Mouse (Mus musculus) right cerebral cortex, adult 18-20 months (tissue): ENCODE results near the gene Washc4.
"Not testable (repeated sequence)": the region's sequence is repeated elsewhere in the genome, so short reads cannot be mapped to it uniquely, and the experiment has no call there.

Experiments
- DNase-seq: peaks from one replicate; pipeline ENCODE4 v3.0.0; 2022; ENCODE audit warnings: mixed read lengths

Washc4 gene

DNA sequence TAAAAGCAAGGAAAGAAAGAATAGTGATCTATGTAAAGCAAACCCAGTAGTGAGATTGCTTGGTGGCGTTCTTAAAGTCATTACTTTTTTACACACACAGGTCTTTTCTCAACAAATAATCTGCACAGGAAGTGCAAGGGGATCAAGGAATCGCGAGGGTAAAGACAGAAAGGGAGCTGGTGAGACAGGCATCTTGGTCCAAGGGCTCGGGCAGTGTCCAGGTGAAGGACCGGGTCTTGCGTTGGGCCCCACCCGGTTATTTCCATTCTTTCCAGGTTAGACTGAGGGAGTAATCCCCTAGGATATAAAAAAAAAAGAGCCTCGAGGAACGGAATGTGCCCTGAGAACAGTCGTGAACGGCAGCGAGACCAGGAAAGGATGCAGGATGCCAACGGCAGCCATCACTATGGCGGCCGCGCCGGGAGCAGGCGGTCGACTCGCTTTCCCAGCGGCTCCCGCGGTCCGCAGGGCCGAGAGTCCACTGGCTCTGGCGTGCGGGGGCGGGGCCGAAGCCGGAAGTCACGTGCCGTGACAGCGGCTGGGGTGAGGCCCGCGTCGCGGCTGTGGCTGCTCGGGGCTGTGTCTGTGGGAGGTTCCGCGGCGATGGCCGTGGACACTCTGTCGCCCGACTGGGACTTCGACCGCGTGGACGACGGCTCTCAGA, at the start of gene Washc4:
Gene Washc4 (plus strand): TSS at position 314 of the 664 bp plus-strand sequence.
- DNase-seq, result peak; percentile 96

- DNase-seq, result no peak
Measured at GRCm38 (mm10) chr10:83497321-83497720, 46.2 kb upstream of the Washc4 start.

- peak; percentile 3 for DNase-seq
Measured at GRCm38 (mm10) chr10:83508962-83509660, 34.4 kb upstream of the Washc4 start.

- DNase-seq, result no peak
Measured at GRCm38 (mm10) chr10:83511304-83511703, 32.2 kb upstream of the Washc4 start.

- no peak for DNase-seq
Measured at GRCm38 (mm10) chr10:83513736-83514135, 29.8 kb upstream of the Washc4 start.

GRCm38 (mm10) chr10:83520990-83521389, 22.6 kb upstream of the Washc4 start:
- no peak for DNase-seq

GRCm38 (mm10) chr10:83524238-83524637, 19.3 kb upstream of the Washc4 start:
- DNase-seq, result not testable (repeated sequence)

DNA sequence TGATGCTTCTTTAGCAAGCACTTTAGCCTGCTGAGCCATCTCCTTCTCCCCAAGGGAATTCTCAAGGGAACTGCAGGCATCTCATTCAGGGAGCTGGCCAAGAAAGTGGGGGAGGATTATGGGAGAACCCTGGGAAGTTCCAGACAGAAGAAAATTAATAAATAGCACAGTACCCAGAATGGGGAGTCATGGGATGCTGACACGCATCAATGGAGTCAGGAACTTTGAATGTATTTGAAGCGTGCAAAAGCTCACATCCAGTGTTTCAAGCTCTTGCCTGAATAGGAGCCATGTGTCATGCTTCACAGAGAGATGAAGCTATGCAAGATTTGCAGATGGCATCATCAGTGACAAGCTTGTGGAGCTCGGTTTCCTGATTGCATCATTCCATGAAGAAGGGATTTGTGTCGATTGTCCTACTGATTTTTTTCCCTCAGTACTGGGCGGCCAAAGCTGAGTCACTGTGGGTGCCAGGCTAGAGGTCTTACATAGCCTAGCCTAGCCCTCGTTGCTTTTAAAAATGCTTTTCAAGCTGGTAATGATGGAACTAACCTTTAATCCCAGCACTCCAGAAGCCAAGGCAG, 13.1 kb upstream of the Washc4 start:
- DNase-seq, result no peak

- peak; percentile 83 for DNase-seq
Measured at GRCm38 (mm10) chr10:83533258-83533909, 10.2 kb upstream of the Washc4 start.

DNA sequence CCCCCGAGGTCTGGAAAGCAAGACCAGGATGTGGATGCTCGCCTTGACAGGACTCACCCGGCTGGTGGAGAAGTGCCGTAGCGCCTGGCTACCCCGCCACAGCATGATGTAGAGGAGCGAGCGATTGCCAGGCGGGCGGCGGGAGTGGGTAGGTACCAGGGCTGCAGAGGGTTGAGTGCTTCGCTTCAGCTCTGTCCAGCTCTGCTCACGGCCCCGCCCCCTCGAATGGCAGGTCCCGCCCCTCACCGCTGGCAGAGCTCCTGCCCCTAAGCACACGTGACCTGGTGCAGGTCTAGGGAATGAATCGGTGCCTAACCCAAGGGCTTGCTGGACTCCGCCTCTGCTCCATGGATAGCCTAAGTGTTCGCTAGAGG, 9.7 kb upstream of the Washc4 start, which contains the start of gene Aldh1l2:
Gene Aldh1l2 (minus strand): TSS at position 231 of the 374 bp plus-strand sequence.
- DNase-seq, result peak; percentile 47

DNA sequence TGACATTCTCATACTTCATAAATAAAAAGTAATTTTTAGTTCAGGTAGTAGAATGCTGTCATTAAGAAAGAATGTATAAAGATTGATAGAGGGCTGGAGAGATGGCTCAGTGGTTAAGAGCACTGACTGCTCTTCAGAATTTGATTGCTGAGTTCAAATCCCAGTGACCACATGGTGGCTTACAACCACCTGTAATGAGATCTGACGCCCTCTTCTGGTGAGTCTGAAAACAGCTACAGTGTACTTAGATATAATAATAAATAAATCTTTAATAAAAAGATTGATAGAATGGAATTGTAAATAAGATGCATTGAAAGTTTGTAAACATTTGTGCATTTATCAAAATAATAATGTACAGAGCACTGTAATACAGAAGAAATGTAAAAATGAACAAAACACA, 7.1 kb upstream of the Washc4 start:
- DNase-seq, result no peak

DNA sequence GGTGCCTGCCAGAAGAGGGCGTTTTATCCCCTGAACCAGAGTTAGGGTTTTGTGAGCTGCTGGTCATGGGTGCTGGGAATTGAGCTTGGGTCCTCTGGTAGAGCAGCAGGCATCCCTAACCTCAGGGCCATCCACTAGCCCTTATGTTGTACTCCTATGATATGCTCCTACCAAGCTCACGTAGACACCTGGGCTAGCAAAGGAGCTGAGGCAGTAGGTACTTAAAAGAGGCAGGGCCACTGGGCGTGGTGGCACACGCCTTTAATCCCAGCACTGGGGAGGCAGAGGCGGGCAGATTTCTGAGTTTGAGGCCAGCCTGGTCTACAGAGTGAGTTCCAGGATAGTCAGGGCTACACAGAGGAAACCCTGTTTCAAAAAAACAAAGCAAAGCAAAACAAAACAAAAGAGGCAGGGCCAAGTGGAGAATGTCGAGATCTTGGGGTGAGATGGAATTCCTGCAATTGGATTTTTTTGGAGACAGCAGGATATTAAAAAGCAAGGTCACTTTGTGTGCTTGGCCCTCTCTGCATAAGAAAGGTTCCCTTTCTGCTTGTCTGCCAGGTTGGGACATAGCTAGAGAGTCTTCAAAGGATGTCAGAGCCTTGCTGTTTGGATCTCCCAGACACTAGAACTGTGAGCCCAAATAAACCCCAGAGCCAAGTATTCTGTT, 4.1 kb upstream of the Washc4 start:
- DNase-seq, result no peak

DNA sequence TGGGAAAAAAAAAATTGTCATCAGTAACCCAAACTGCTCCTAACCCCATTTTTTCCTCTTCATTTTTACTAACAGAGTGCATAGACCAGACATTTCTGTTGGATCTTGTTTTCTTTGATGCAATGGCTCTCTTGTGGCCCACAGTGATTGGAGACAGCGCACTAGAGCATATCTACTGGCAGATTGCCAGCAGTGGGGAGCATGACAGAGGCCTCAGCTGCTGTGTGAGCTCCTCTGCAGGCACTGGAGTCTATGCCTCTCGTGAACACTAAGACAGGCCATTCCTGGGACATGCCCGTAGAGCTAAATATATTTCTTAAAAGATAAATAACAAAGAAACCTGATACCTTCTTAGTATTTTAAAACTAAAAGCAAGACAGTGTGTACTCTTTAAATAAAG, 3.5 kb upstream of the Washc4 start:
- DNase-seq, result no peak

DNA sequence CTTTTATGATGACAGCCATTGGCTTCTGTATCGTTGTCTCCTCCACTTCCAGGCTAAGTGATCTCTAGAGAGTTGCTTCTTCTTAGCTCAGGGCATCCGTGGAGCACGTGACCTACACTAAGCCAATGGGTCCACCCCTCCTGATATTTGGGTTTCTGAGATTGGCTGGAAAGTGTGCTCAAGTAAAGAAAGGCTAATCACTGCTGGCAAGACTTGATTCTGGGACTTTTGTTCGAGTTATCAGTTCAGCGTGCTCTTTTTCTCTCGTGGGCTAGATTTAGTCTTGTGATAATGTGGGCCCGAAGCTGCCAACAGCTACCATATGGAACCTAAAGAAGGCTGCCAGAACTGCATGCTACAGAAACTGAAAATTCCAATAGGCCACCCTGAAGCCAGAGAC, 1.3 kb upstream of the Washc4 start:
- peak; percentile 46 for DNase-seq

GRCm38 (mm10) chr10:83544103-83544479, 539 bp downstream of the Washc4 start:
- no peak for DNase-seq

DNA sequence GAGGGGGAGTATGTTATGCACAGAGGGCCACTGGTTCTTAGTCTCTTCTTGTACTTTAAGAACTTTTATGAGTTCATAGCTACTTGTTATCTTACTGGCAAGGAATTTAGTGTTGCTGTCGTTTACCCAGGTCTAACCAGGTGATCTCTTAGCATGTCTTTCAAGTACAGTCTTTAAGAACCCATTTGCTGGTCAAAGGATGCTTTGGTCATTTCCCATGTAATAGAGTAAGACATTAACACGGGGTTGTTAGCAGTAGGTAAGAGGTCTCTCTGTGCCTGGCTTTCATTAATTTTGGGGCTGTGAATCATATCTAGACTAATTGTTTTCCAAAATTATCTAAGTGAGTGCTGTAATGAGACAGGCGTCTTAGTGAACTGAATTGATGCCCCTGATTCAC, 1.8 kb downstream of the Washc4 start:
- no peak for DNase-seq

DNA sequence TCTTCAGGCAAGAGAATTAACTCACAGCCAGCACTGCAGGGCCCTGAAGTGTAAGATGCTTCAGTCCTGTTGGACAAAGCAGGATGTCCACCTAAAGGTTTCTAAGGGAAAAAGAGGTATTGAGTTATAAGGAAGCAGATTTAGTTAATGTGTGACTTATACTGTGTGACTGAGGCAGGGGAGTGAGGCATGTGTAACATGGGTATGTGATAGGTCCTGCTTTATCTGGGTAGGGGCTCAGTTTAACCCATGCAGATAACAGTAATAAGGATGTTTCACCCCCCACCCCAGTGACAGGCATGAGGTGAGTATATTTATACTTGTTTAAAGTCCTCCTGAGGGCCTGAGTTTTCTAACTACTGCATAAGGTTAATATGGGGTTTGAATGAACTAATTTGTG, 19.5 kb downstream of the Washc4 start:
- DNase-seq, result no peak

DNA sequence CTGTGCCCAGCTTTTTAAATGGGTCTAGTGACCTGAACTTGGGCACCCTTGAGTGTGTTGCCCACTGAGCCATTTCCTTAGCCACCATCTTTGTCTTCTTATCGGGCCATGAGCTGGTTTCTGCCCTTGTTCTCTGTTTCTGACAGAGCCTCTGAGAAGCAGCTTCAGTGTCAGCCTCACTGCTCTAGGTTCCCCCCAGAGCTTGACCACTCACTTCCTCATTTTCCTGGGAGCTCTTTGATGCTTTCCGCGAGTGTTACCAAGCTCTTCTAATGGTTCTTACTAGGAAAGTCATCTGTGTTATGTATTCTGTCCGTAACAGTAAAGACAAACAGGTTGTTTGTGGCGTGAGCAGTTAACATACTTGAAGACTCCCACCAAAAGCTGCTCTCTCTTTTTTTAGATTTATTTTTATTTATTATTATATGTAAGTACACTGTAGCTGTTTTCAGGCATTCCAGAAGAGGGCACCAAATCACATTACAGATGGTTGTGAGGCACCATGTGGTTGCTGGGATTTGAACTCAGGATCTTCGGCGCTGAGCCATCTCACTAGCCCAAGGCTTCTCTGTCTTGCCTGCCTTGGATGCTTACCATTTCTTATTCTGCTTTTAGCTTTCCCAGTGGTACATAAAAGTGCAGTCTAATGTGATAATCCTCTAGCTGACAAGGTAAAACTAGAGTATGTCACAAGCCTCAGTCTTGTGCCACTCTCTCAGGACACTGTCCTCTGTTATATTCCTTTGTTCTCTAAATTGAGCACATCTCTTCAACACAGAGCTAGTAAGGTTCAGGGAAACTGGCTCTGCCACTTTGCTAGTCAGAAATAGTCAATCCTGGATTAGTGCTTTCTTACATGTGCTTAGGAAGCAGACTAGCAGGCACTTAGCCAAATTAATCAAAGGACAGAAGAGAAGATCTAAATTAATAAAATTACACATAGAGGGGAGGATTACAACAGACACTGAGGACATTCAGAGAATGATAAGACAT, 22.2 kb downstream of the Washc4 start:
- DNase-seq, result no peak

DNA sequence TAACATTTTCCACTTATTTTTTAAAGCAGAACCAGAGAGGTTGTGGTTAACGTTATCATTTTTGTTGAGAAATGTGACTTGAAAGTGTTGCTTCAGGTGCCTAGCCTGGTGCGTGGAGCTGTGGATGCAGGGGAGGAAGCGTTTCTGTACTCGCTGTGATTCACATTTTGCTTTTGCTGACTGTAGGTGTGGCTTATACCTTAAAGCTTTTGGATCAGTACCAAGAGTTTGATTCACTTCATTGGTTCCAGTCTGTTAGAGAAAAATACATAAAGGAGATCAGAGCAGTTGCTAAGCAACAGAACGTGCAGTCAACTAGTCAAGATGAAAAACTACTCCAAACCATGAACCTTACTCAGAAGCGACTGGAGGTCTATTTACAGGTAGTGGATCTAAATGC, 47.2 kb downstream of the Washc4 start:
- no peak for DNase-seq

- no peak for DNase-seq
Measured at GRCm38 (mm10) chr10:83592616-83593015, 49.1 kb downstream of the Washc4 start.

- DNase-seq, result no peak
Measured at GRCm38 (mm10) chr10:83594526-83594925, 51.0 kb downstream of the Washc4 start.

DNA sequence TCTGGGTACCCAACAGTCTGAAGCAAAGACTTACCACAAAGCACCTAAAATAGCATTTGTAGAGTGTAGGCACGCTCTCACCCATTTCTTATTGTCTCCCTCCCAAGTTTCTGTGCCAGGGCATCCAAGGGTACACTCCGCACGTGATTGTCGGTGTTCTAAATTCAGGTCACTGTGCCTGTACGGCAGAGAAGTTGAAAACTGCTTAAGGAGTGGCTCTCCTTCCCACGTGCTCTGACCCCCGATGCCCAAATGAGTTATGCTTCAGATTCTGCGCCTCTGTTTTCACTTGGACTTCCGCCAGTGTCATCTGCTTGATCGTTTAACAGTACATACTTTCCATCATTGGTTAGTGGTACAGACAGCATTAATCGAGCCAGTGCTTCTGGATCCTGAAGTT, 57.1 kb downstream of the Washc4 start:
- no peak for DNase-seq
